Mouse (Mus musculus) limb, embryonic 12.5 days (tissue): ENCODE data around the gene Tnrc6c. TPM values are rescaled to one million over a fixed set of nuclear protein-coding genes. Genes with fewer than 3 reads are reported as not detected.

Experiments
- ATAC-seq: fragments of 200-750 bp; cut with Nextera tagmentation; 2 replicates; pipeline ENCODE4 v1.8.0; 2017; ENCODE audit warnings: low read depth, moderate TSS enrichment; ENCODE audit not compliant: insufficient number of reproducible peaks, insufficient read depth, low FRiP score, low TSS enrichment
- H3K27ac ChIP-seq: fragments of 300-500 bp; sonication (generic); 2 replicates; pipeline ENCODE4 v1.5.1; 2016; ENCODE audit warnings: mild to moderate bottlenecking, moderate library complexity
- H3K27me3 ChIP-seq: fragments of 300-500 bp; sonication (generic); 2 replicates; pipeline ENCODE4 v1.6.1; 2016; ENCODE audit warnings: mild to moderate bottlenecking, moderate library complexity
- H3K36me3 ChIP-seq: fragments of 300-500 bp; sonication (generic); 2 replicates; pipeline ENCODE4 v1.6.1; 2016; ENCODE audit warnings: mild to moderate bottlenecking, moderate library complexity
- H3K4me1 ChIP-seq: fragments of 300-500 bp; sonication (generic); replicated peaks from 2 replicates; pipeline ENCODE4 v1.6.1; 2016
- H3K4me2 ChIP-seq: fragments of 300-500 bp; sonication (generic); 2 replicates; pipeline ENCODE4 v1.6.1; 2016; ENCODE audit warnings: mild to moderate bottlenecking, moderate library complexity
- H3K4me3 ChIP-seq: fragments of 300-500 bp; sonication (generic); replicated peaks from 2 replicates; pipeline ENCODE4 v1.5.1; 2016; ENCODE audit warnings: mild to moderate bottlenecking
- H3K9ac ChIP-seq: fragments of 300-500 bp; sonication (generic); replicated peaks from 2 replicates; pipeline ENCODE4 v1.6.1; 2016; ENCODE audit warnings: mild to moderate bottlenecking, moderate library complexity
- H3K9me3 ChIP-seq: fragments of 300-500 bp; sonication (generic); 2 replicates; pipeline ENCODE4 v1.6.1; 2016; ENCODE audit warnings: mild to moderate bottlenecking, moderate library complexity
- WGBS: fragments of 180-500 bp; shearing (Covaris S2); methylation state at CpG from one replicate; pipeline ENCODE4 v1.1.7; 2016; 5-methylcytosine and 5-hydroxymethylcytosine counted together
- polyA plus RNA-seq: library from polyadenylated mRNA; unstranded; fragments of >200 nt; fragmentation: Nextera tagmentation; extraction: Ambion mirVana; gene quantifications from 2 replicates; pipeline ENCODE4 v1.2.1, GENCODE M21; 2016

Gene Tnrc6c
- polyA plus RNA-seq, 1 experiment from 2014 or later = 22.6 TPM

DNA sequence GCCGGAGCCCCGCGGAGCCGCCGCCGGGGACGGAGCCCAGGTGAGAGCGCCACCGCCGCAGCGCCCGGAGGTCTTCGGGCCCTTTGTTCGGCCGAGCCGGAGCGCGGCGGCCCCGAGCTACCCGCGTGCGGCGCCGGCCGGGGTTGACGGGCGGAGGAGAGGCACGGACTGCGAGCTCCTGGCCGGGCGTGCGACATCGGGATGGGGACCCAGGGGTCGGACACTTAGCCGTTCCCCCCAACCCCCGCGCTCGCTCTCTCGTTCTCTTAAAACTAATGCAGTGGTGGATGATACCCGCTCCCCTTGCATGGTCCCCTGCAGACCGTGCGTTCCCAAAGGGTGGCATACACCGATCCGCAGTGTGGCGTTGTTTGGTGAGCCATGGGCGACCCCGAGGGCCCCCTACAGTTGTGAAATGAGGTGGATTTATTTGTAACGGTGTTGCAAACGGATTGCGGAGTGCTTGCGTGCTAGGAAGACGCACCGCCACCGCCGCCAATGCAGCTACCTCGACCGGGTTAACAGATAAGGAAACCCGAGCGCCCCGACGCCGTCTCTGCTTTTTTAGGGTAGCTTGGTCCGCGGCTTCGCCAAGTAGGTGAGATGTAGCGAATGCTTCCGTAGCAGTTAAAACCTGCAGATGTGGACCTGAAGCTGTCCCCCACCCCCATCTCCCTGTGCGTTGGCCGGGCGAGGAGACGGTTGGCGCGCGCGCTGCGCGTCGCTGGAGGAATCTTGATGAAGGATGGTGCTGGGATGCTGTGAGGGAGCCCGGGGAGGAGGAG is 1.4 kb downstream of the Tnrc6c start:
- peaks cover 33% of the 10 kb centered on the region for H3K4me1 ChIP-seq
- H3K9ac ChIP-seq = peak overlapping the region; percentile 99
- no peaks in the 10 kb centered on the region for H3K36me3 ChIP-seq
- WGBS = under 1% methylated on average over 80 of the region's 80 CpGs
- peak overlapping the region; percentile 97 for H3K27ac ChIP-seq
- no peak for ATAC-seq
- peak overlapping the region; percentile 98 for H3K4me3 ChIP-seq
- H3K9me3 ChIP-seq = no peaks in the 10 kb centered on the region
- H3K4me2 ChIP-seq = peak overlapping the region; percentile 80
- peaks cover 18% of the 10 kb centered on the region; the same call in 1 of the 2 replicates for H3K27me3 ChIP-seq

DNA sequence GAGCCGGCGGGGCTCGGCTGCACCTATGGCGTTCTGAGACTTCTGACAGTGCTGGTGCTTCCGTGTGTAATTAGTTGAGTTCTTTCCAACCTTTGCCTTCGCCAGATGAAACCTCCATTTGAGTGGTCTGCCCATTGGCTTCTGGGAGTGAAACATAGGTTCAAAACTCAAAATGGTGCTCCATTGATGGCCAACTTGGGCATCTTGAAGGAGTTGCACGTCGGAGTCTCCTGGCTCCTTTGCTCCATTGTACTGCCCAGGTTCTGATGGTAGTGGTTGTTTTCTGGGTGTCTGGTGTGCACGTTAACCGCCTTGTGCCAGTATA is 1.9 kb downstream of the Tnrc6c start:
- WGBS = 7% methylated on average over 10 of the region's 10 CpGs
- H3K27me3 ChIP-seq = peaks cover 13% of the 10 kb centered on the region; the same call in 1 of the 2 replicates
- peaks cover 33% of the 10 kb centered on the region for H3K4me1 ChIP-seq
- peak overlapping the region; percentile 99 for H3K9ac ChIP-seq
- H3K27ac ChIP-seq = peak overlapping the region; percentile 97
- peak overlapping the region; percentile 98 for H3K4me3 ChIP-seq
- no peak for ATAC-seq
- H3K4me2 ChIP-seq = peak overlapping the region; percentile 80
- no peaks in the 10 kb centered on the region for H3K36me3 ChIP-seq
- no peaks in the 10 kb centered on the region for H3K9me3 ChIP-seq

- H3K27ac ChIP-seq = no peak overlapping the region
These were observed 4.9 kb downstream of the Tnrc6c start for GRCm38 (mm10) chr11:117658974-117659373.

DNA sequence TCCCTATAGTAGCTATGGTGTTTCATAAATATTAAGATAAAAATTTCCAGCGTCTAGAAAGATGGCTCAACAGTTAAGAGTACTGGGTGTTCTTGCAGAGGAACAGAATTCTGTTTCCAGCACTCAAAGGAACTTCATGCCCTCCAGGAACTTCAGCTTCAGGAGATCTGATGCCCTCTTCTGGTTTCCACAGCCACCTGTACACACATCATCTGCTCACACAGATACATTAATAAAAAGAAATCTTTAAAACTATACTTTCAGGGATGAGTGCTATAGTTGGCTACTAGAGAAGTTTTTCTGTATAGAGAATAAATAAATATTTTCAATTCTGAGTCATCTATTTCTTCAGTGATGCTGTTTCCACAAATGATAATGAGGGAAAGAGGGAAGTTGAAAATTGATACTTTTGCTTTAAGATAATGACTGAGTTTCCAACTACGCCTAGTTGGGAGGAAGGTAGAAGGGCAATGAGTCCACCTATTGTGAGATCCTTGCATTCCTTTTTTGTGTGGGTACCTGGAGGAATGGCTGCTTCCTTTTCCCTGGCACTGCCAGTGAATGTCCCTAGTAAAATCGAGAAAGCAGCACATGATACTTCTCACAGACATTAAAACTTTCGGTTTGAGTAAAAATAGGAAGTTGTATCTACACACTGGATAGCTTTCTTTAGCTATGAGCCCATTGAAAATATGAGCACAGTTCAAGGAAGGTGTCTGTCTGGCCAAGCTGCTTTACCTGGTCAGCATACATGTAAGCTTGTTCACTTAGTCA is 9.1 kb downstream of the Tnrc6c start:
- no peaks in the 10 kb centered on the region; the same call in 1 of the 2 replicates for H3K36me3 ChIP-seq
- no peak overlapping the region for H3K4me3 ChIP-seq
- H3K27ac ChIP-seq = no peak overlapping the region
- H3K9ac ChIP-seq = no peak overlapping the region
- H3K27me3 ChIP-seq = no peaks in the 10 kb centered on the region
- H3K4me2 ChIP-seq = no peak overlapping the region
- 79% methylated on average over 4 of the region's 4 CpGs for WGBS
- no peak for ATAC-seq
- no peaks in the 10 kb centered on the region for H3K9me3 ChIP-seq
- H3K4me1 ChIP-seq = peaks cover 12% of the 10 kb centered on the region

More at GRCm38 (mm10) chr11:117658974-117659373, 4.9 kb downstream of the Tnrc6c start:
- H3K4me1 ChIP-seq = peaks cover 27% of the 10 kb centered on the region
- 77% methylated on average over 4 of the region's 4 CpGs for WGBS
- no peak overlapping the region for H3K4me3 ChIP-seq
- no peak for ATAC-seq
- no peaks in the 10 kb centered on the region for H3K27me3 ChIP-seq
- no peaks in the 10 kb centered on the region for H3K9me3 ChIP-seq
- no peak overlapping the region for H3K4me2 ChIP-seq
- H3K9ac ChIP-seq = no peak overlapping the region
- H3K36me3 ChIP-seq = no peaks in the 10 kb centered on the region

- Histone ChIP-seq H3K4me1 (peaks cover 12% of the 10 kb centered on the region), H3K9ac (no peak overlapping the region), H3K27me3 (no peaks in the 10 kb centered on the region), H3K27ac (no peak overlapping the region), H3K36me3 (no peaks in the 10 kb centered on the region; the same call in 1 of the 2 replicates), H3K9me3 (no peaks in the 10 kb centered on the region), H3K4me2 (no peak overlapping the region), H3K4me3 (no peak overlapping the region)
- no peak for ATAC-seq
These were observed 9.7 kb downstream of the Tnrc6c start for GRCm38 (mm10) chr11:117663810-117664139.

DNA sequence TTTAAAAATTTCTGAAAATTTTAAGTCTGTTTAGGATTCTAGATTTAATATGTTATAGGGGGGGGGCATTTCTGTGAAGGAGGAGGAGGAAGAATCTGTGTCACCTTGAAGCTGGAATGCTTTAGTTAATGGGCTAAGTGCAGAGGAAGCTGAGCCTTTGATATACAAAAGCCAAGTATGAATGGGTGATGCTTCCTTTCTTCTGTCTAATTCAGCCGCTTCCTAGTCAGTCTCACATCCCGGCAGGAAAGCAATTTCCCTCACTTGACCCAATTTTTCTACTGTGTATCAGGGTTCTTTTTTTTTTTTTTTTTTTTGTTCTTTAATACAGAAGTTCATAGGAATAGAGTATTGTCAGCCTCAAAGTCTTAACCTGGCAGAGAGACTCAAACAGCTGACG is 11.1 kb downstream of the Tnrc6c start:
- peaks cover 9% of the 10 kb centered on the region for H3K4me1 ChIP-seq
- H3K27ac ChIP-seq = no peak overlapping the region
- ATAC-seq = no peak
- H3K9ac ChIP-seq = no peak overlapping the region
- no peak overlapping the region for H3K4me2 ChIP-seq
- WGBS = 84% methylated on average over 3 of the region's 3 CpGs
- no peaks in the 10 kb centered on the region for H3K27me3 ChIP-seq
- H3K4me3 ChIP-seq = no peak overlapping the region
- H3K9me3 ChIP-seq = no peaks in the 10 kb centered on the region
- H3K36me3 ChIP-seq = no peaks in the 10 kb centered on the region; the same call in 1 of the 2 replicates

DNA sequence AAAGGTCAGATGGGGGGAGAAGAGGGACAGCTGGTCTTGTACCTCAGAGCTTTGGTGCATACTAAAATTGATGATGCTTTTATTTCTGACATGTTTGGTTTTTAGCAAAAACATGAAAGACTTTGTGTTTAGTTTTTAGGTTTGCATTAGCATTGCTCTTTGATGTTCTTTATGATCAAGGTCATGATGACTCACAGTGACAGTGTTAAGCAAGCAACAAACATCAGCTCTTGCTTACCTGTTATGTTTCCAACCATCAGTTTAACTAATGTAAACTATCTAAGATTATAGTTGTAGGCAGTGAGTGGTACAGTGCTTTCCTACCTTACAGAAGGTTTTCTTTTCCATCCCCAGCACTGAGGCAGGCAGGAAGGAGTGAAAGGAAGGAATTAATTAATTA is 12.5 kb downstream of the Tnrc6c start:
- Histone ChIP-seq H3K27ac (no peak overlapping the region), H3K36me3 (no peaks in the 10 kb centered on the region; the same call in 1 of the 2 replicates), H3K4me1 (peaks cover 9% of the 10 kb centered on the region), H3K27me3 (no peaks in the 10 kb centered on the region), H3K4me2 (no peak overlapping the region), H3K9me3 (no peaks in the 10 kb centered on the region), H3K9ac (no peak overlapping the region), H3K4me3 (no peak overlapping the region)
- ATAC-seq = no peak

- Histone ChIP-seq H3K36me3 (no peaks in the 10 kb centered on the region; the same call in 1 of the 2 replicates), H3K4me3 (no peak overlapping the region), H3K27me3 (no peaks in the 10 kb centered on the region), H3K4me2 (no peak overlapping the region), H3K9me3 (no peaks in the 10 kb centered on the region), H3K9ac (no peak overlapping the region), H3K27ac (no peak overlapping the region), H3K4me1 (peaks cover 12% of the 10 kb centered on the region)
- no peak for ATAC-seq
- 93% methylated on average over 5 of the region's 5 CpGs for WGBS
These were observed 13.1 kb downstream of the Tnrc6c start for GRCm38 (mm10) chr11:117667152-117667551.

- no peak overlapping the region for H3K4me3 ChIP-seq
- no peaks in the 10 kb centered on the region for H3K27me3 ChIP-seq
- 77% methylated on average over 5 of the region's 5 CpGs for WGBS
- ATAC-seq = no peak
- H3K4me1 ChIP-seq = peaks cover 12% of the 10 kb centered on the region
- no peaks in the 10 kb centered on the region; the same call in 1 of the 2 replicates for H3K36me3 ChIP-seq
- no peak overlapping the region for H3K9ac ChIP-seq
- H3K4me2 ChIP-seq = no peak overlapping the region
- no peak overlapping the region for H3K27ac ChIP-seq
- no peaks in the 10 kb centered on the region for H3K9me3 ChIP-seq
These were observed 13.7 kb downstream of the Tnrc6c start for GRCm38 (mm10) chr11:117667825-117668224.

- 60% methylated on average over 5 of the region's 5 CpGs for WGBS
- H3K4me3 ChIP-seq = no peak overlapping the region
- no peak overlapping the region for H3K9ac ChIP-seq
- H3K27me3 ChIP-seq = no peaks in the 10 kb centered on the region
- no peaks in the 10 kb centered on the region for H3K9me3 ChIP-seq
- ATAC-seq = no peak
- no peak overlapping the region for H3K4me2 ChIP-seq
- peaks cover 12% of the 10 kb centered on the region for H3K4me1 ChIP-seq
- H3K27ac ChIP-seq = no peak overlapping the region
- H3K36me3 ChIP-seq = no peaks in the 10 kb centered on the region
These were observed 17.5 kb downstream of the Tnrc6c start for GRCm38 (mm10) chr11:117671626-117672025.

GRCm38 (mm10) chr11:117674531-117674930 is 20.4 kb downstream of the Tnrc6c start:
- Histone ChIP-seq H3K27ac (no peak overlapping the region), H3K4me1 (peaks cover 3% of the 10 kb centered on the region; the same call in 1 of the 2 replicates), H3K4me3 (no peak overlapping the region), H3K9me3 (no peaks in the 10 kb centered on the region), H3K9ac (no peak overlapping the region), H3K4me2 (no peak overlapping the region), H3K27me3 (no peaks in the 10 kb centered on the region), H3K36me3 (no peaks in the 10 kb centered on the region)
- WGBS = 100% methylated on average over 1 of the region's 1 CpGs
- ATAC-seq = no peak
